Mouse (Mus musculus) limb, embryonic 10.5 days (tissue): ENCODE results near the gene Scd4. TPM values are rescaled to one million over a fixed set of nuclear protein-coding genes. Genes with fewer than 3 reads are reported as not detected.
"Not testable (repeated sequence)": the region's sequence is repeated elsewhere in the genome, so short reads cannot be mapped to it uniquely, and the experiment has no call there.

ENCODE experiments used
- DNase-seq: peaks from one replicate; pipeline ENCODE4 v3.0.0-alpha.2; 2017; ENCODE audit warnings: low spot score
- H3K27ac ChIP-seq: fragments of 300-500 bp; sonication (generic); 2 replicates; pipeline ENCODE4 v1.5.1; 2016; ENCODE audit warnings: mild to moderate bottlenecking
- H3K27me3 ChIP-seq: fragments of 300-500 bp; sonication (generic); 2 replicates; pipeline ENCODE4 v1.6.1; 2016; ENCODE audit warnings: low read depth, mild to moderate bottlenecking; ENCODE audit not compliant: poor library complexity, severe bottlenecking
- H3K36me3 ChIP-seq: fragments of 300-500 bp; sonication (generic); 2 replicates; pipeline ENCODE4 v1.6.1; 2016; ENCODE audit warnings: mild to moderate bottlenecking, moderate library complexity
- H3K4me1 ChIP-seq: fragments of 300-500 bp; sonication (generic); 2 replicates; pipeline ENCODE4 v1.6.1; 2016
- H3K4me3 ChIP-seq: fragments of 300-500 bp; sonication (generic); 2 replicates; pipeline ENCODE4 v1.5.1; 2016; ENCODE audit warnings: mild to moderate bottlenecking, moderate library complexity
- H3K9me3 ChIP-seq: fragments of 300-500 bp; sonication (generic); replicated peaks from 2 replicates; pipeline ENCODE4 v1.6.1; 2016; ENCODE audit warnings: mild to moderate bottlenecking
- WGBS: fragments of 180-500 bp; shearing (Covaris S2); methylation state at CpG from one replicate; pipeline ENCODE4 v1.1.7; 2016; 5-methylcytosine and 5-hydroxymethylcytosine counted together
- polyA plus RNA-seq: library from polyadenylated mRNA; unstranded; fragments of >200 nt; fragmentation: Nextera tagmentation; extraction: Ambion mirVana; gene quantifications from 2 replicates; pipeline ENCODE4 v1.2.1, GENCODE M21; 2016

The Scd4 gene
- polyA plus RNA-seq, 1 experiment from 2014 or later: 0.11 TPM

DNA sequence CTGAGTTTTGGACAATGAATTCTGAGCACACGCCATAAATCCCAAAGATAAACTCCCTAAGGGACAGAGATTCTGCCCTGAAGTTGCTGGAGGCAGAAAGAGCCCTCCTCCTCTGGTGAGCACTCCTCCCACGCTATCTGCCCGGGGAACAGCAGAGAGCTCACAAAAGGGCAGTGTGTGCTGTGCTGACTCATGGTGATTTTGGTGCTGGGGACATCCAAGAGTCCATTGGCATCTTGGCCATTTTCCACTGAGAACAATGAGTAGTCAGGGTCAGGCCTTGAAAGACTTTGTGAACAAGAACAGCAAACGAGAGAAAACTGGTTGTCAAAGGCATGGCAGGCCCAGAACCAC lies 20.9 kb upstream of the Scd4 start:
- H3K4me3 ChIP-seq: no peak overlapping the region
- peaks cover 21% of the 10 kb centered on the region for H3K4me1 ChIP-seq
- 65% methylated on average over 4 of the region's 4 CpGs for WGBS
- H3K27me3 ChIP-seq: no peaks in the 10 kb centered on the region
- H3K9me3 ChIP-seq: no peaks in the 10 kb centered on the region
- DNase-seq: peak; percentile 25
- H3K27ac ChIP-seq: no peak overlapping the region
- peaks cover 22% of the 10 kb centered on the region for H3K36me3 ChIP-seq

DNA sequence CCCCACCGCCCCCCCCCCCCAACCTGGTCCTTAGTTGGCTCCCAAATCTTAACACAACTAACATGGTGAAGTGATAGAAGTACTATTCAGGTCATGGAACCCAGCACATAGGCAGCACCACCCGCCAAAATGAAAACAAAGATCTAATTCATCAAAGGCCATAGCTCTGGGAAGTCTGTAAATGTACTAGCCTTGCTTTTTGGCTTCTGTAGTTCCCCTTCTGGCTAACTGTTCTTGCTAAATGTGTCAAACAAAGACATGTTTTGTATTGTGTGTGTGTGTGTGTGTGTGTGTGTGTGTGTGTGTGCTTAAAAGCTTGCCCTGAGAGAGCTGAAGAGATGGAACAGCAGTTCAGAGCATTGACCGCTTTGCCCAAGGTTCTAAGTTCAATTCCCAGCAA lies 19.8 kb upstream of the Scd4 start:
- 82% methylated on average over 3 of the region's 3 CpGs for WGBS
- Histone ChIP-seq H3K4me3 (no peak overlapping the region), H3K4me1 (peaks cover 22% of the 10 kb centered on the region), H3K27ac (no peak overlapping the region), H3K27me3 (no peaks in the 10 kb centered on the region), H3K36me3 (peaks cover 11% of the 10 kb centered on the region), H3K9me3 (no peaks in the 10 kb centered on the region)
- DNase-seq: peak; percentile 21

DNA sequence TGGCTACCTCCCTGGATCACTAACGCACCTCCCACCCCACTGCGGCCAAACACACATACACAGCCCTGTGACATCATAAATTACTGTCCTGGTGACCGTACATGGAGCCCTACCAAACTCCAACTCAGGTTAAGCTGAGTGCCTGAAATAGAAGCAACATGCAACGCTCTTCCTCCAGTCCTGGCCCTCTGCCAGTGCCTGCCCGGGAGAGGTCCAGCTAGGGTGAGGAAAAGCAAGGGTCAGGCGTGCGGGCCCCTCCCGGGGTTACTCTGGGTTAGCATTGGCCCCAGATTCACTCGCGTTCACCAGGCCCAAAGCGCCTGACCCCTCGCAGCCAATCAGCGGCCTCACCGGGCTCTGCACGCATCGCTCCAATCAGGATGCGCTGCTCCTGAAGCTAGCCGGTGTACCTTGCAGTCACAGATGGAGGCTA lies 18.5 kb upstream of the Scd4 start:
- peaks cover 22% of the 10 kb centered on the region for H3K4me1 ChIP-seq
- H3K4me3 ChIP-seq: peak overlapping the region; percentile 63
- peak; percentile 83 for DNase-seq
- WGBS: 1% methylated on average over 18 of the region's 18 CpGs
- peak overlapping the region; percentile 86 for H3K27ac ChIP-seq
- no peaks in the 10 kb centered on the region for H3K27me3 ChIP-seq
- H3K36me3 ChIP-seq: peaks cover 2% of the 10 kb centered on the region; the same call in 1 of the 2 replicates
- H3K9me3 ChIP-seq: no peaks in the 10 kb centered on the region

DNA sequence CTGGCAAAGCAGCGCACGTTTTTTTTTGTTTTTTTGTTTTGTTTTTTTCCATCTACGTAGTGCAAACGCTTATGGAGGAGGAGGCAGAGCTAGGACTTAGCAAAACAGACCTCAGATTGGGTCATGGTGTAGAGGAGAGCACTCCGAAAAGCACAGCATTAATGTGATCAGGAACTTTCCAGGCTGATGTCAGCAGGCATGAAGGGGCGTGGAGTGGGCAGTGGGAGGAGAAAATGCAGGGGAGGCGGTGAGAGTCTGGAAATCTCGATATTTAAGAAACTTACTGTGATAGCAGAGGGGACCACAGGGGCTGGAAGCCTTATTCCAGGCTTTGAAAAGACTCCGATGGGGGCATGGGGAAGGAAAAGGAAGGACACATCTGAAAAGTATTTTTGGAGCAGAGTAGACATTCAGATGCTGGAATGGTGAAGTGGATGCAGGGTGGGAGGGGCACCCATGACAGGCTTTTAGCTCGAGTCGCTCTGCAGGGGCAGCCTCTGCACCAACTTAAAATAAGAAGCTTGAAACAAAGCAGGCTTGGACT lies 17.9 kb upstream of the Scd4 start:
- peak overlapping the region; percentile 63 for H3K4me3 ChIP-seq
- 4% methylated on average over 11 of the region's 11 CpGs for WGBS
- H3K36me3 ChIP-seq: no peaks in the 10 kb centered on the region
- peak; percentile 40 for DNase-seq
- H3K27me3 ChIP-seq: no peaks in the 10 kb centered on the region
- H3K4me1 ChIP-seq: peaks cover 22% of the 10 kb centered on the region
- H3K9me3 ChIP-seq: no peaks in the 10 kb centered on the region
- peak overlapping the region; percentile 86 for H3K27ac ChIP-seq

DNA sequence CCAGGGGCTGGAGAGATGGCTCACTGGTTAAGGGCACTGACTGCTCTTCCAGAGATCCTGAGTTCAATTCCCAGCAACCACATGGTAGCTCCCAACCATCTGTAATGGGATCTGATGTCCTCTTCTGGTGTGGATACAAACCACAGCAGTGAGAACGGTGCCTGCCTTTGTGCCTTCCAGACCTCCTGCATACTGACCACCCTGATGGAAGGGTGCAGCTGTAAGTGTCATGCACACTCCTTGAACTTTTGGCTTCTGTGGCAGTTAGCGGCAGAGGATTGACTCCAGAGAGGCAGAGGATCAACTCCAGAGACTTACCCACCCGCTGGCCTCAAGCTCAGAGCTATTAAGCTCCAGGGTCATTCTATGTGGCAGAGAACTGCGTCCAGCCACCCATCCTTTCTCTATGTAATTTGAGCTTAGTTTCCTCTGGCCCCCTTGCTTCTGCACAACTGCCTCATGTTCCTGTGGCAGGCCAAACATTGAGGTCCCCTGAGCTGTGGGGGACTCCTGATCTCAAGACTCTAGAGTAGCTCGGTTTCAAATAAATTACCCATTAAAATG lies 16.1 kb upstream of the Scd4 start:
- no peak overlapping the region for H3K27ac ChIP-seq
- no peaks in the 10 kb centered on the region for H3K36me3 ChIP-seq
- no peaks in the 10 kb centered on the region for H3K9me3 ChIP-seq
- 46% methylated on average over 5 of the region's 5 CpGs for whole genome bisulfite sequencing
- peaks cover 22% of the 10 kb centered on the region for H3K4me1 ChIP-seq
- H3K4me3 ChIP-seq: no peak overlapping the region
- DNase-seq: peak; percentile 28
- no peaks in the 10 kb centered on the region for H3K27me3 ChIP-seq

- H3K27me3 ChIP-seq: no peaks in the 10 kb centered on the region
- no peak overlapping the region for H3K4me3 ChIP-seq
- H3K9me3 ChIP-seq: no peaks in the 10 kb centered on the region
- no peak for DNase-seq
- H3K36me3 ChIP-seq: no peaks in the 10 kb centered on the region
- H3K4me1 ChIP-seq: peaks cover 22% of the 10 kb centered on the region
- no peak overlapping the region for H3K27ac ChIP-seq
- 78% methylated on average over 5 of the region's 5 CpGs for WGBS
Measured at GRCm38 (mm10) chr19:44317391-44317790, 15.5 kb upstream of the Scd4 start.

DNA sequence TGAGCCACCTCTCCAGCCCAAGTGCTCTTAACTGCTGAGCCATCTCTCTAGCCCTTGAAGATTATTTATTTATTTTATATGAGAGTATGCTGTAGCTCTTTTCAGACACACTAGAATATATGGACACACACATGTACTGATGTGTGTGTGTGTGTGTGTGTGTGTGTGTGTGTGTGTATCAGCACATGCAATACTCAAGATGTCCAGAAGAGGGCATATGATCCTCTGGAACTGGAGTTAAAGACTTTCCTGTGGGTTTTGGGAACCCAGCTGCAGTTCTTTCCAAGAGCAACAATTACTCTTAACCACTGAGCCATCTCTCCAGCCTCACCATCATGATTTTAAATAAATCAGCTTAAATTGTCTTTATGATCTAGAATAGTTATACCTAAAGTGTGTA lies 14.3 kb upstream of the Scd4 start:
- H3K27ac ChIP-seq: no peak overlapping the region
- no peaks in the 10 kb centered on the region for H3K27me3 ChIP-seq
- H3K9me3 ChIP-seq: no peaks in the 10 kb centered on the region
- DNase-seq: no peak
- no peak overlapping the region for H3K4me3 ChIP-seq
- H3K4me1 ChIP-seq: peaks cover 22% of the 10 kb centered on the region
- H3K36me3 ChIP-seq: no peaks in the 10 kb centered on the region

- H3K36me3 ChIP-seq: no peaks in the 10 kb centered on the region
- H3K9me3 ChIP-seq: no peaks in the 10 kb centered on the region
- DNase-seq: no peak
- no peak overlapping the region for H3K4me3 ChIP-seq
- H3K27me3 ChIP-seq: no peaks in the 10 kb centered on the region
- H3K27ac ChIP-seq: no peak overlapping the region
- H3K4me1 ChIP-seq: peaks cover 9% of the 10 kb centered on the region; the same call in 1 of the 2 replicates
- WGBS: 86% methylated on average over 3 of the region's 3 CpGs
Measured at GRCm38 (mm10) chr19:44320316-44320715, 12.6 kb upstream of the Scd4 start.

GRCm38 (mm10) chr19:44321201-44321600 lies 11.7 kb upstream of the Scd4 start:
- Histone ChIP-seq H3K4me1 (peaks cover 4% of the 10 kb centered on the region; the same call in 1 of the 2 replicates), H3K36me3 (no peaks in the 10 kb centered on the region), H3K9me3 (no peaks in the 10 kb centered on the region), H3K4me3 (no peak overlapping the region), H3K27me3 (no peaks in the 10 kb centered on the region), H3K27ac (no peak overlapping the region)
- WGBS: 86% methylated on average over 4 of the region's 4 CpGs
- DNase-seq: no peak

DNA sequence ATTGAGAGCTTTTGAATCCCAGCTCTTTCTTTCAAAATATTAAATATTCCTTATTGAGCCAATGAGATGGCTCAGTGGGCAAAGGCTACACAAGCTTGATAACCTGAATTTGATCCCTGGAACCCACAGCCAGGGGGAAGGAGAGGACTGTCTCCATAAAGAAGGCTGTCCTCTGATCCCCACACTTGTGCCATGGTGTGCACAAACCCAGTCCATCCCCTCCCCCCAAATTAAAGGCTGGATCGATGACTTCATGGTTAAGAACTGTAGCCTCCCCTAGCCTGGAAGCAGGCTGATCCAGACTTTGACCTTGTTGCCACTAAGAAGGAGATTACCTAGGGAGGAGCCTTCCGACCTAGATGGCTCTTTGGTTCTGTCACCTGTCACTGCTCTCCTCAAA lies 11.3 kb upstream of the Scd4 start:
- no peak for DNase-seq
- H3K4me1 ChIP-seq: peaks cover 4% of the 10 kb centered on the region; the same call in 1 of the 2 replicates
- 83% methylated on average over 2 of the region's 2 CpGs for WGBS
- no peaks in the 10 kb centered on the region for H3K27me3 ChIP-seq
- H3K9me3 ChIP-seq: no peaks in the 10 kb centered on the region
- H3K36me3 ChIP-seq: no peaks in the 10 kb centered on the region
- no peak overlapping the region for H3K27ac ChIP-seq
- H3K4me3 ChIP-seq: no peak overlapping the region

DNA sequence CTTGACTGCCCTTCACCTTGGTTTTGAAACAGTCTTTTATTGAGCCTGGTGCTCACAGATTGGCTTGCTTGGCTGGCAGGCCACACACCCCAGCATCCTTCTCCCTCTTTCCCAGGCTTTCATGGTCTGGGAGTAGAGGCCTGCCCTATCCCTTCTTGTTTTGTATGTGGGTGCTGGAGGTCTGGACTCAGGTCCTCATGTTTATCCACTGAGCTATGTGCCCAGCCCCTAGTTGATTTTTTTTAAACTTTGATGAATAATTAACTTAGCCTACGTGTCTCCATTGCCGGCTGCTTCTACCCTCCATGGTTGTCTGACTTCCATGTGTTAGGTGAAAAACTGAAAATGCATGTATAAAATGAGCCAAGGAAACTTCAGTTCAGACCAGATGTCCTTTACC lies 3.3 kb upstream of the Scd4 start:
- Histone ChIP-seq H3K27ac (no peak overlapping the region), H3K27me3 (no peaks in the 10 kb centered on the region), H3K9me3 (no peaks in the 10 kb centered on the region), H3K4me1 (peaks cover 6% of the 10 kb centered on the region; the same call in 1 of the 2 replicates), H3K4me3 (no peak overlapping the region), H3K36me3 (no peaks in the 10 kb centered on the region)
- DNase-seq: no peak
- 96% methylated on average over 2 of the region's 2 CpGs for WGBS

DNA sequence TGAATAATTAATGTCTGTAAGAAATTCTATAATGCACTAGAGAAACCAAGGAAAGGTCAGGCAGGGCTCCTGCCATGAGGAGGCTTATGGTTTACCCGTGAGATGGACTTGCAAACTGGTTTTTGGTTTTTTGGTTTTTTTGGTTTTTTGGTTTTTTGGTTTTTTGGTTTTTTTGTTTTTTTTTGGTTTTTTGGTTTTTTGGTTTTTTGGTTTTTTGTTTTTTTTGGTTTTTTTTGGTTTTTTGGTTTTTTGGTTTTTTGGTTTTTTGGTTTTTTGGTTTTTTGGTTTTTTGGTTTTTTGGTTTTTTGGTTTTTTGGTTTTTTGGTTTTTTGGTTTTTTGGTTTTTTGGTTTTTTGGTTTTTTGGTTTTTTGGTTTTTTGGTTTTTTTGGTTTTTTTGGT lies 1.8 kb upstream of the Scd4 start:
- not testable (repeated sequence) for H3K9me3 ChIP-seq, DNase-seq, H3K27ac ChIP-seq, H3K36me3 ChIP-seq, H3K4me3 ChIP-seq, H3K27me3 ChIP-seq, H3K4me1 ChIP-seq
- WGBS: 92% methylated on average over 1 of the region's 1 CpGs

GRCm38 (mm10) chr19:44331911-44332310 lies 981 bp upstream of the Scd4 start:
- Histone ChIP-seq H3K36me3 (no peaks in the 10 kb centered on the region), H3K9me3 (no peaks in the 10 kb centered on the region), H3K27me3 (no peaks in the 10 kb centered on the region), H3K27ac (no peak overlapping the region), H3K4me3 (no peak overlapping the region), H3K4me1 (peaks cover 6% of the 10 kb centered on the region; the same call in 1 of the 2 replicates)
- 90% methylated on average over 5 of the region's 5 CpGs for WGBS
- DNase-seq: no peak

GRCm38 (mm10) chr19:44332326-44332725 lies 566 bp upstream of the Scd4 start:
- 63% methylated on average over 8 of the region's 8 CpGs for WGBS
- Histone ChIP-seq H3K9me3 (no peaks in the 10 kb centered on the region), H3K4me1 (peaks cover 6% of the 10 kb centered on the region; the same call in 1 of the 2 replicates), H3K27ac (no peak overlapping the region), H3K4me3 (no peak overlapping the region), H3K36me3 (no peaks in the 10 kb centered on the region), H3K27me3 (no peaks in the 10 kb centered on the region)
- DNase-seq: no peak
